ENCODE assay signal across 8 mouse cellular contexts in genomic region chr8:126667721-126668656, GRCm38 (mm10).
DNase-seq lines count a peak whose midpoint lies in the region; ATAC-seq and TF ChIP-seq lines count a peak whose summit lies in the region.

No protein-coding gene starts in this region.

- peak overlapping the region; percentile 97 for H3K27ac ChIP-seq in hindbrain, postnatal 0 days
- H3K27ac ChIP-seq in macrophage = peak overlapping the region; percentile 95; the same call in 1 of the 2 replicates
- H3K27ac ChIP-seq in stomach, embryonic 16.5 days (ENCODE audit: low read length) = peak overlapping the region; percentile 100

- no peaks in the 10 kb centered on the region for H3K9me3 ChIP-seq in hindbrain, postnatal 0 days (ENCODE audit: low read length)
- H3K9me3 ChIP-seq in stomach, embryonic 16.5 days (replicated peaks; ENCODE audit: control insufficient read depth, low read length) = no peaks in the 10 kb centered on the region

- peaks cover 45% of the 10 kb centered on the region for H3K4me1 ChIP-seq in hindbrain, postnatal 0 days (ENCODE audit: insufficient read depth, low read length)
- H3K4me1 ChIP-seq in stomach, embryonic 16.5 days (ENCODE audit: control insufficient read depth, insufficient read depth, low read length) = peaks cover 64% of the 10 kb centered on the region

- no peaks in the 10 kb centered on the region for H3K36me3 ChIP-seq in hindbrain, postnatal 0 days (ENCODE audit: insufficient read depth, low read length)
- no peaks in the 10 kb centered on the region for H3K36me3 ChIP-seq in macrophage (ENCODE audit: inconsistent target)
- H3K36me3 ChIP-seq in stomach, embryonic 16.5 days (ENCODE audit: control insufficient read depth, insufficient read depth, low read length) = no peaks in the 10 kb centered on the region

- no peaks in the 10 kb centered on the region for H3K79me2 ChIP-seq in macrophage (ENCODE audit: inconsistent target)

- H3K27me3 ChIP-seq in hindbrain, postnatal 0 days (ENCODE audit: insufficient read depth, low read length) = no peaks in the 10 kb centered on the region
- H3K27me3 ChIP-seq in stomach, embryonic 16.5 days (ENCODE audit: control insufficient read depth, insufficient read depth, low read length) = no peaks in the 10 kb centered on the region

- peak overlapping the region; percentile 39; the same call in 1 of the 2 replicates for H3K9ac ChIP-seq in hindbrain, postnatal 0 days (replicated peaks; ENCODE audit: low read length)
- H3K9ac ChIP-seq in stomach, embryonic 16.5 days (ENCODE audit: low read length) = peak overlapping the region; percentile 66

- ATAC-seq in hindbrain, postnatal 0 days = peak; percentile 74
- ATAC-seq in stomach, embryonic 16.5 days (ENCODE audit: insufficient read depth, low FRiP score) = peak; percentile 12; the same call in 1 of the 2 replicates

- H3K4me3 ChIP-seq in hindbrain, postnatal 0 days (ENCODE audit: low read length) = no peak overlapping the region
- H3K4me3 ChIP-seq in macrophage (ENCODE audit: inconsistent target) = no peak overlapping the region
- H3K4me3 ChIP-seq in stomach, embryonic 16.5 days (replicated peaks; ENCODE audit: low read length) = no peak overlapping the region

- WGBS in hindbrain, postnatal 0 days = 25% methylated on average over 16 of the region's 16 CpGs
- 94% methylated on average over 16 of the region's 16 CpGs for WGBS in macrophage (ENCODE audit: missing documents)
- WGBS in stomach, embryonic 16.5 days = 47% methylated on average over 16 of the region's 16 CpGs

- H3K4me2 ChIP-seq in hindbrain, postnatal 0 days (ENCODE audit: low read depth, low read length) = 0 out of 2 replicates have a peak overlapping the region, but pooled peaks have one; percentile 3
- H3K4me2 ChIP-seq in stomach, embryonic 16.5 days (ENCODE audit: low read depth, low read length) = no peak overlapping the region

- no peak for TF ChIP-seq CTCF in hindbrain, postnatal 0 days (IDR thresholded peaks at IDR 0.05; ENCODE audit: low read depth)

- DNase-seq in adrenal gland, postnatal 10 days = peak; percentile 90
- peak; percentile 55 to 63 for DNase-seq in cerebellum, postnatal 36 days
- peak; percentile 93 for DNase-seq in gastrocnemius, postnatal 25 days
- peak; percentile 94 for DNase-seq in hindbrain, postnatal 0 days (ENCODE audit: low spot score)
- peak; percentile 61 to 83 for DNase-seq in left cerebral cortex, adult 8-10 months (ENCODE audit: low spot score in 2 of 2)
- no peak for DNase-seq in embryo, embryonic 9.5 days (ENCODE audit: extremely low spot score)
